Mouse (Mus musculus): ENCODE results near the gene Rpl10a.

Rpl10a gene

DNA sequence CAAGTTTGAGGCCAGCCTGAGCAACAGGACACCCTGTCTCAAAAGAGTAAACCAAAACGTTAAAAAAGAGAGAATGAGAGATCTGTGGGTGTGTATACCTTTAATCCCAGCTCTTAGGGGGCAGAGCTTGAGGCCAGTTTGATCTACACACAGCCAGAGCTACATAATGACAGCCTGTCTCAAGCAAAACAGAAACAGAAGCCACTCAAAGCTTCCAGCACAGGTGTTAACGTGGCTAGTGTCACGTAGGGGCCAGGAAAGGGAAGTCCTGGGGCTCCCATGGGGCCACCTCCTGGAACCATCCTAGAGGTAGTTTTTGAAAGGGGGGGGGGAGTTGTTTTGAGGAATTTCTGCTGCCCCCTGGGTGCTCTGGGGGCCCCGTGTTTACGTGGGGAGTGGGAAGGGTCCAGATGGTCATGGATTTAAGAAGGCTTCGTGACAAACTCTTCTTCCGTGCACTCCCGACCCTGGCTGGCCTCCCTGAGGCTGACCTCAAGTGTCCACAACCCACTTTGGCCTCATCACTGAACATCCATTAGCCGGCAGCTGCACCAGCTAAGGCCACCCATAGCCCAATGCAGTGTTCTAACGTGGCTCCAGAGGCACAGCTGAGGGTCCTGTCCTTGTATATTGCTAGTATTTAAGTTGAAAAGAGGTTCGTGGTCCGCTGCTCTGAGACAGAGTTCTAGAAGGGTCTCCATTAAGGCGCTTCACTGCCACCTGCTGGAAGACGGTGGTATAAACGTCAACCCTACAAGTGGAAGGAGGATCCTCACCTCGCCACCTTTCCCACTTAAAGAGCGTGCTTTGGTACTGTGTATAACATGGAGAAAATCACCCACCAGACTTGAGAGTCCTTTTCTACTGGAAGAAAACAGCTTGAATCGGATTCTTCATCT lies 19.7 kb upstream of the Rpl10a start:
- CTCF ChIA-PET: interaction anchor here (0.5 to 0.7 kb wide), 9 partner anchors 38 to 507 kb away, joined by 3 to 22 read pairs (median 7); no protein-coding TSS in a partner anchor

DNA sequence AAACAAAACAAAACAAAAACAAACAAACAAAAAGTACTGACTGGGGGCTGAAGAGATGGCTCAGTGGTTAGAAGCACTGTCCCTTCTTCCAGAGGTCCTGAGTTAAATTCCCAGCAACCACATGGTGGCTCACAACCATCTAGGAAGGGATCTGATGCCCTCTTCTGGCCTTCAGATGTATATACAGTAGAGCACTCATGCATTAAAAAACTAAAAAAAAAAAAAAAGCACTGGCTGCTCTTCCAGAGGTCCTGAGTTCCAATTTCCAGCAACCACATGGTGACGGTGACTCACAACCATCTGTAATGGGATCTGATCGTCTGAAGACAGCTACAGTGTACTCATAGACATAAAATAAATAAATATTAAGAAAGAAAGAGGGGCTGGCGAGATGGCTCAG lies 17.4 kb upstream of the Rpl10a start:
- CTCF ChIA-PET: interaction anchor here (1.2 to 1.7 kb wide), 2 partner anchors 18 to 85 kb away, joined by 3 to 4 read pairs; no protein-coding TSS in a partner anchor

DNA sequence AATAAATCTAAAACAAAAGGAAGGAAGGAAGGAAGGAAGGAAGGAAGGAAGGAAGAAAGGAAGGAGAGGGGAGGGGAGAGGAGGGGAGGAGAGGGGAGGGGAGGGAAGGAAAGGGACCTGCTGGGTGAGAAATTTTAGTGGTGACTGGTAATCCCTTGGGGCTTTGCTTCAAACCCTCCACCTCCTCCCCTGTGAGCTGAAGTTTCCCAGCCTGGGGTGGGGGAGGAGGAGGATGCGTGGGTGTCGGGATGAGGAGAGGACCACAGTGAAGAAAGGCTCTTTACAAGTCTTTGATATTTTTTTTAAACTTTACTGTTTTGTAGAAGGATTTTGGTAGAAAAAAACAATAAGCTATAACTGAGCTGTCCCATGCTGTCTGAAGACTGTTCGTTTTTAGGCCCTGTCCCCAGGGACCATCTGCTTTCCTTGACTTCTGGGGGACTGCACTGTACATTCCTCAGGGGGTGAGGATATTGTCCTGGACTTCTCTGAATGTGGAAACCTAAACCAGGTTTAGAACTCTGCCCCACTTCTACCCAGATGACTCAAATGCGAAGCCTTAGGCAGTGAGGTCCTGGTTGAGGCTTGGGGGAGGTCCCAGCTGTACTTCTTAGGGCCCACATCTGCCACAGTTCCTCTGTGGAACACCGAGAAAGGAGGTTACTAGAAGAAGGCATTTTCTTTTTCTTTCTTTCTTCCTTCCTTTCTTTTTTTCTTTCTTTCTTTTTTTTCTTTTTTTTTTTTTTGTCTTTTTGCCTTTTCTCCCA lies 16.7 kb upstream of the Rpl10a start:
- CTCF ChIA-PET: interaction anchor here (0.7 to 1.7 kb wide), 4 partner anchors 18 to 418 kb away, joined by 3 to 9 read pairs (median 4); partner anchors contain the start of gene Def6

DNA sequence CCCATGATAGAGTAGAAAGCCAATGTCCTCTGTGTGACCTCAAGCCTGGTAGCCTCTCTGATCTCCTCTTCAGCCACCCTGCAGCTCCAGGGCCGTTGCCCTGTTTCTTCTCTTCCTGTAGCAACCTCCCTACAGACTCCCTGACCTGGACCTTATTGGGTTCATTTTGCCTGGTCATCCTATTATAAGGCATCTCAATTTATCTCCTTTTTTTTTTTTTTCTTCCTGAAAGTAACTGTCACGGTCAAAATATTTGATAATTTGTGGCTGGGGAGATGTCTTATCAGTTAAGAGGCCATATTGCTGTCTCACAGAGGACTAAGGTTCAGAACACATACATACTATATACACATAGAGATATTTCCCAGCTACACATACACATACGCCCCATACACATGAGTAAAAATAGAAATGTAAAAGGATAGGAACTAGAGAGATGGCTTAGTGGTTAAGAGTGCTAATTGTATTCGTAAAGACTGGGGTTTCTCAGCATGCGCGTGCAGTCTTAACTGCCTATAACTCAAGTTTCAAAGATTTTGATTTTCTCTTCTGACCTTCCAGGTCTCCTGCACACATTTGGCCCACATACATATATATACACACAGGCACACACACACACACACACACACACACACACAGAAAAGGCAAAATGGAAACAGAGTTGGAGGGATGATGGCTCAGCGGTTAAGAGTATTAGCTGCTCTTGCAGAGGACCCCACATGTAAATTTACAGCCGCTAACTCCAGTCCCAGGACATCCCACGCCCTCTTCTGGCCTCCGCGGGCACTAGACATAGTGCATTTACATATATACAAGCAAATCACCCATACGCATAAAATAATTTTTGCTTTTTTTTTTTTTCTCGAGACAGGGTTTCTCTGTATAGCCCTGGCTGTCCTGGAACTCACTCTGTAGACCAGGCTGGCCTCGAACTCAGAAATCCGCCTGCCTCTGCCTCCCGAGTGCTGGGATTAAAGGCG lies 15.7 kb upstream of the Rpl10a start:
- CTCF ChIA-PET: interaction anchor here (0.6 to 1.0 kb wide), 4 partner anchors 11 to 417 kb away, joined by 3 to 9 read pairs (median 6); partner anchors contain the start of gene Def6

DNA sequence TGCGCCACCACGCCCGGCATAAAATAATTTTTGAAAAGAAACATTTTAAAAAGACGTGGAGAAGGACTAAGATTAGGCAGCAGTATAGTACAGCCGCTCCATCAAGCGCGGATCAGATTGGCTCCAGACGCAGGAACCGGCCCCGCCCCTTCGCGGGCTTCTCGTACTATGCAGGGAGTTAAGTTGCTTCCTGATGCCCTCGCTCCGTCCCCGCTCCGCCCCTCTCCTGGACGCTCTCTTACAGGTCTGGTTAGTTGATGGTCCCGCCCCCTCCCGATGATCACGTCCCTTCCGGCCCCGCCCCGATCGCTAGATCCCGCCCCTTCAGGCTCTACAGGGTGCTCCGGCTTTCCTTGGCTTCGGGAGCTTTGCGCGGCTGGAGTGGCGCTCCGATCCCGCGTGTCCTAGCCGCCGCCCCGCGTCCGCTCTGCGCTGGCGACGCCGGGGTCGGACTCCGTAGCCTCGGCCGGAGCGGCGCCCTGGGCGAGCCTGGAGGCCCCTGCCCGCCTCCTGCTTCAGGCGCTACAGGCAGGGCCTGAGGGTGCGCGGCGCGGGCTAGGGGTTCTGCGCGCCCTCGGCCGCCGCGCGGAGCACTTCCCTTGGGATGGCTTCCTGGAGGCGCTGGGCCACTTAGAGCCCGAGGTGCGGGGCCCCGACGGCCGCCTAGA lies 14.9 kb upstream of the Rpl10a start, which contains the start of gene Fance:
Gene Fance, plus strand, starts transcription at position 308 of the 668 bp plus-strand sequence.
- CTCF ChIA-PET: no interaction called here

DNA sequence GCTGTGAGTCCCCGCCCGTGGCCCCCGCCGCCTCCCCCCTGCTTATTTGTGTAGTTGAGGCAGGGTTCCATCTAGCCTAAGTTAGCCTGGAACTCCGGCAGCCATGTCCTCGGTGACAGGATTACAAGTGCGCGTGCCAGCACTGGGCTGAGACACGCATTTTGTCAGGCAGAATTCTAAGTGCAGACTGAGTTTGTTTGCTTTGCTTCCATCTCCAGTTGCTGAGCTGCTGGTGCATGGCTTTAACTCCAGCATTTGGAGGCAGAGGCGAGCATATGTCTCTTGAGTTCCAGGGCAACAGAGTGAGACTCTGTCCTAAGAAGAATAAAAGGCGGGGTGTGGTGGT lies 14.4 kb upstream of the Rpl10a start:
- CTCF ChIA-PET: interaction anchor here (0.7 kb wide), 1 partner anchor 28 kb away, joined by 6 read pairs; no protein-coding TSS in a partner anchor

DNA sequence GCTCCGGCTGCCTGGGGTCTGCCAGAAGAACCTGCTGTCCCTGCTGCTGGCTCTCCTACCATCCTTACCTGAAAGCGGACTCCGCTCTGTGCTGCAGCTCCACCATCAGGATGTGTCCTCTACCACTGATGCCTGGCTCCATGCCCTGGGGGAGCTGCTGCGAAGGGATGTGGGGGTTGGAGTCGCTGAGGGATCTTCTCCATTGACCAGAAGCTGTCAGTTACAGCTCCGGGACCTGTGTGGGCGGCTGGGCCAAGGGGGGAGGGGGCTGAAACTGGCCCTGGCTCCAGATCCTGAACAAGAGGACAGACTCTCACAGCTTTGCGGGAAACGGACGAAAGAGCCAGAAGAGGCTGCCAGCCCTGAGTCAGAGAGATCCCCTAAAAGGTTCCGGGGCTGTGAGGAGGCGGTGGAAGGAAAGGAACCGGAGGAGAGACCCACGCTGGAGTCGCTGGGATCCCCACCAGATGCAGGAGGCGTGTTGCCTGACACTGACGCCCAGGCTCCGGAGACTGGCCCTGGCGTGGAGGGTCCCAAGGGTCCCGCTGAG lies 12.6 kb upstream of the Rpl10a start:
- CTCF ChIA-PET: interaction anchor here (0.6 kb wide), 1 partner anchor 106 kb away, joined by 3 read pairs; no protein-coding TSS in a partner anchor

DNA sequence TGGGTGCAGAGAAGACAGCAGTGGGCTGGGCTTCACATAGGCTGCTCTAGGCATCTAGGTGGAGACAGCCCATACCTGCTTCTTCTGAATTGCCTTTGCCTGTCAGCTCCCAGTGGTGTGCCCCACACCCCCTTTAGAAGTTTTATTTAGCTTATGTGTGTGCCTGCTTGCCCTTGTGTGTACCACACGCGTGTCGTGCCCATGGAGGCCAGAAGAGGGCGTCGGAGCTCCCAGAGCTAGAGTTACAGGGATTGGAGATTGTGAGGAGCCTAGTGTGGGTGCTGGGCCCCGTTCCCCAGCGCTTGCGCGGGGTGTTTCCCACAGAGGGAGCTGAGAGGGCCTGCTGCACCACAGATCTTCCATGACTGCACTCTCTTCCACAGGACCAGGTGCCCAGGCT lies 11.8 kb upstream of the Rpl10a start:
- CTCF ChIA-PET: interaction anchor here (0.6 kb wide), 1 partner anchor 107 kb away, joined by 3 read pairs; no protein-coding TSS in a partner anchor

DNA sequence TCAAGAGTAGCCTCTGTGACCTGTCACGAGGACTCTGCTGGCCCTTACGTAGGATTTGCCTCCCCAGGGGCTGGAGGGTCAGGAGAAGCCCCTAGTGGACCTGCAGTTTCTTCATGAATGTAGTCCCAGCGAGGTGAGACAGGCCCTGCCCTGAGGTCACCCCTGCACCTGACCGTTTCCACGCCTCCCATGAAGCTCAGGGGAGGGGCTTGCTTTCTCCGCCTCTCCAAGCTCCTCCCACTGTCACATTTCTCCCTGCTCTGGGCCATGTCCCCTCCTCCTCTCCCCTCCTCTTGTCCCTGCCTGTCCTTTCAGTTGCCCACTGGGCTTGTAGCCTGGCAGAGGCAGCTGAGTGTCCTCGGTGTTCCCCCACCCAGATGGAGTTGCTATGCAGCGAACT lies 11.2 kb upstream of the Rpl10a start:
- CTCF ChIA-PET: interaction anchor here (0.5 kb wide), 1 partner anchor 515 kb away, joined by 8 read pairs; no protein-coding TSS in a partner anchor

DNA sequence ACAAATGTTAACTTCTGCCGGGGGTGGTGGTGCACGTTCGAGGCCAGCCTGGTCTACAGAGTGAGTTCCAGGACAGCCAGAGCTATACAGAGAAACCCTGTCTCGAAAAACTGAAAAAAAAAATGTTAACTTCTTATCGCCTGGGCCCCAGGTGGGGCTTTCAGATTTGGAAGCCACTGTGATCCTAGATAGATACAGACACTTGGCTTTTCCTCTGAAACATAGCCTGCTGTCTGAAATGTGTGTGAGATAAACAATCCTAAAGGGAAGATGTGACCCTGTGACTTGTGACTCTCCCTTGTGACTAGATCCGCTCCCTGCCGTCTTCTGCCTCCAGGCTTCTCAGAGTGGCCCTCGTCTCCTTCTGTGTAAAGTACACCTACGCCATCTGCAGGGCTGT lies 10.5 kb upstream of the Rpl10a start:
- CTCF ChIA-PET: no interaction called here

DNA sequence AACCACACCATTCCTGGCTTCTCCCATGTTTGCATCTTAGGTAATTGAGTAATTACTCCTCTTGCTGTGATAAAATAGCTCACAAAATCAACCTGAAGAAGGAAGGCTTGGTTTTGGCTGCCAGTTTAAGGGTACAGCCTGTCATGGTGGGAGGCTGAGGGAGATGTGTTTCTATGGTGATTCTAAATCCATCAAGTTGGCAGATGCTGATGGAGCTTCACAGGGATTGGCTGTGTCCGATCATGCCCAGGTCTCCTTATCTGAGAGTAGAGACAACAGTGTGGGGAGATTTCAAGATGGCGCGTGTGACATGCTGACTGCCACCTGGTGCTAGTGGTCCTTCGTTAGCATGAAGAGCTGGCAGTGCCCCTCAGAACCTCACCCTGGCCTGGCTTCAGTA lies 6.6 kb upstream of the Rpl10a start:
- CTCF ChIA-PET: interaction anchor here (0.5 kb wide), 1 partner anchor 1267 kb away, joined by 3 read pairs; no protein-coding TSS in a partner anchor

DNA sequence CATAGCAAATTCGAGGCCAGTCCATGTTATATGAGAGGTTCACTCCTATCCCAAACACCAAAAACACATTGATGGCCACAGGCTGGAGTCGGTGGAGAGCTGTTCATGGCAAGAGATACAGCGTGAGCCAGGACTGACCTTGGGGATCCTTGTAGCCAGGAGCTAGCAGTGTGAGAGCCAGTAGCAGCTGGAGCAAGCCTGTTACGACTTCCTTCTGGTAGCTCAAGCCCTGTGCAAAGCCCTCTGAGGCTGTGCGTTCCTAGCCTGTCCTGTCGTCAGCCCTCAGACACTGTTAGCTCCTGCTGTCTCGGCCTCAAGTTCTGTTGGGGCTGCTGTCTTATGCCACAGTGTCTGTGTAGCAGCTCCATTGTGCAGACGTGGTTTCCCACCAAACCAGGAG lies 4.5 kb upstream of the Rpl10a start:
- CTCF ChIA-PET: interaction anchor here (0.6 kb wide), 1 partner anchor 11 kb away, joined by 7 read pairs; no protein-coding TSS in a partner anchor

DNA sequence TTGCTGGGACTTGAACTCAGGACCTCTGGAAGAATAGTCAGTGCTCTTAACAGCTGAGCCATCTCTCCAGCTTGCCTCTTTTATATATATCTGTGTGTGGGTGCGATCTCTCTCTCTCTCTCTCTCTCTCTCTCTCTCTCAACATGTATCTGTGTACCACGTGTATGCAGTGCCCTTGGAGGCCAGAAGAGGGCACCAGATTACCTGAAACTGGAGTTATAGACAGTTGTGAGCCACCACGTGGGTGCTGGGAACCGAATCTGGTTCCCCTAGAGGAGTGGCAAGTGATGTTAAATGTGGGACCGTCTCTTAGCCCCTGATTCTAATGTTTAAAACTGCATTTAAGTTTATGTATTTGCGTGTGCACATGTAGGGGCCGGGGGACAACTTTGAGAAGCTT lies 3.9 kb upstream of the Rpl10a start:
- CTCF ChIA-PET: interaction anchor here (0.9 kb wide), 1 partner anchor 728 kb away, joined by 4 read pairs; no protein-coding TSS in a partner anchor

DNA sequence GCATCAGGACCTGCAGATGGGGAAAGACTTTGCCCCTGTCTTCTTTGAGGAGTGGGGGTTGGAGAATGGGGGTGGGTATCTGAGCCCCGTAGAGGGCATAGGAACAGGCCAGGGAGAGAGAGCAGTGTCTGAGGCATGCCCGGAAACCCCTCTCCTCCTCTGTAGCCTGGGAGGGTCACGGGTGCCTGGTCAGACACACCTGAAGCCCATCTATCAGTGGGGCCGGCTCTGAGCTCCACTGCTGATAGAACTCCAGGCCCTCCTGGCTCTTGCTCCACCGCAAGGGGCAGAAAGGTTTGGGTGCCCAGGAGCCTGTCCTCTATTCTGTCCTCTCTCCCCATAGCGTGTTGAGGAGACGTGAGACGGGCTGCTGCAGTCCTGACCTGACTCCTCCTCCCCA lies 2.5 kb upstream of the Rpl10a start:
- CTCF ChIA-PET: no interaction called here

DNA sequence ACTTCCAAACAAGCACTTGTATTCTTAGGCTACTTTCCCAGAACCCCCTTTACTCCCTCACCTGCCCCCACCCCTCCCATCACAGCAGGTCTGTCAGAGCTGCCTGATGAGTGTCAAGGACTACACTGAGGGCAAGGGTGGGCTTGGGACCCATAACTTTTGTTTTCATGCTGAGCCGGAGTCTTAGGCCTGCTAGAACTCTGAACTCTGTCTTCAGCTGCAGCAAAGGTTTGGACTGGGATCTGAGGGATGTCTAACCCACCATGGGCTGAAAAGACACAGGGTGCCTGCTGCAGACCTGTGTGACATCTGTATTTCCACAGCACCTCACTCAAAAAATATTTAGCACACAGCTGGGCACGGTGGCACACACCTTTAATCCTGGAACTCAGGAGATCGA lies 1.3 kb upstream of the Rpl10a start:
- CTCF ChIA-PET: no interaction called here

DNA sequence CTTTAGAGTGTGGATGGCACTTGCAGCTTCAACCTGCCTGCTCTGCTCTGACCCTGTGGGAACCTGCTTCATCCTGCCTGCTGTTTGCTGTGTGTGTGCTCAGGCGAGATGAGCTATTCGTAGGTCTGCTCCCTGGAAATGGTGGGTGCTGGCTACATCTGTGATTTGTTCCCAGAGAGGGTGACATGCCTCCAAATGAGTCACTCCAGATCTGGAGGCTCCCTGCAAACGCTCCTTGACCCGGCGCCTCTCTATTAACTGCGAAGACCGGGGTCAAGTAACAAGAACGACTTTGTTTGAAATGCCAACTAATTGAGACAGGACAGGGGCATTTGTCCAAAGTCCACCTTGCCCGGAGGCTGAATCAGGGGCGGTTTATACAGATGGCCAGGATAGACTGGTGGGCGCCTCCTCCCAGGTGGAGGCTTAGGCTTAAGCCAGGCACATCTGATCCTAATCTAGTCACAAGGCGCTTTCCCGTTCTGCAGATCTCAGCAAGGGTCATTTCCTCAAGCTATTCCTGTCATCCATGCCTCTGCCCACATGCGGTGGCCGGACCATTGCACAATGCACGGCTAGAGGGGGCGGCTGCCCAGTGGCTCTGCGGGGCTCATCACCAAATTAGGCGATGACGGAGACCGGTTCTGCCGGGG lies 472 bp upstream of the Rpl10a start:
- CTCF ChIA-PET: no interaction called here

DNA sequence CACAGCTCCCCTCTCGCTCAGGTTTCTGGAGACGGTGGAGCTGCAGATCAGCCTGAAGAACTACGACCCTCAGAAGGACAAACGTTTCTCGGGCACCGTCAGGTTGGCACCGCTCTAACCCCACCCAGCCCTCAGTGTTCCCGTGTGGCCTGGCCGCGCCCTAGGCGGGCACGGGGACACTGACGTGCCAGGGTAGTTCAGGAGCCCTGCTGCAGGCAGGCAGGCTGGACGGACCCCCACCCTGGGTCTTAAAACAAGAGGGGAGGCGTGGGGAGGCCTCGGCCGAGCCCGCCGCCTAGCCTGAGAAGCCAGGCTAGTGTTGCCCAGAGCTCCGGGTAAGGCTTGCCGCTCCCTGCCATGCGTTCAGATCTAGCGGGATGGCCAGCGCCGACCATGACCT lies 675 bp downstream of the Rpl10a start:
- CTCF ChIA-PET: interaction anchor here (0.6 kb wide), 1 partner anchor 18 kb away, joined by 3 read pairs; no protein-coding TSS in a partner anchor

DNA sequence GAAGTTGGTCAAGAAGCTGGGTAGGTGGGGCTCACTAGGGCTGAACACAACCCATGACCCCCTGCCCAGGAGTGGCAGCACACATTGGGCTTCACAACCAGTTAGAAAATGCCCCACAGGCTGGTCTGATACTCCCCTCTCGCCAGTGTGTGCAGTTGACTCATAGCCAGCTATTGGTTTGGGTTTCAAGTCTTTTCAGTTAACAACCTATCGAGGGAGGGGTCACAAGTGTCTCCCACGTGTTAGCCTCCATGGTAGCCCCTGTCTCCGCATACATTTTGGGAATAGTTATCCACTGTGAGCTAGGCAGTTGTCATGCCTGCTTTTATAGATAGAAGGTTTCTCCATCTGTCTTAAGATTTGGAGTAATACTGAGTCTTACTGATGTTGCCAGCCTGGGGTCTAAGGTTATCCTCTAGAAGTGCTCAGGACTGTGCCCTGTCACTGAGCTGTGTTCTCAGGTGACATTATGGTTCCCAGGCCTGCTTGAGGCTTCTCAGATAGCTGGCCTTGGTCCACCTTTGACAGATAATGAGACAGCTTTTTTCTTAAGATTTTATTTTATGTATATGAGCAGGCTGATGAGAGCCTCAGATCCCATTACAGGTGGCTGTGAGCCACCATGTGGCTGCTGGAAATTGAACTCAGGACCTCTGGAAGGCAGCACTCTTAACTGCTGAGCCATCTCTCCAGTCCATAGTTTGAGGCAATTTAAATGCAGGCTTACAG lies 1.4 kb downstream of the Rpl10a start:
- CTCF ChIA-PET: interaction anchor here (0.6 to 0.7 kb wide), 2 partner anchors 18 to 1865 kb away, joined by 3 read pairs; no protein-coding TSS in a partner anchor

DNA sequence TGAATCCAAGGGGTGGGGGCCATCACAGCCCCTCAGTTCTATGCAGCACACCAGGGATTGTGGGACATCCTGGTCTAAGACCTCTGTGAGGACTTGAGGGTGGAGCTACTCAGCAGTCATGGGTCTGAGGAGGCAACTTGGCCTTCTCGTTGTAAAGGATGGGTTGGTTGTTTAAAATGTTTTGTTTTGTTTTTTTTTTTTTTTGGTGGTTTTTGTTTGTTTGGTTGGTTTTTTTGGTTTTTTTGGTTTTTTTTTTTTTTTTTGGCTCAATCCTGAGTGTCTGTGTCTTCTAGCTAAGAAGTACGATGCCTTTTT lies 1.9 kb downstream of the Rpl10a start:
- CTCF ChIA-PET: interaction anchor here (0.6 to 0.7 kb wide), 3 partner anchors 123 to 1866 kb away, joined by 3 to 14 read pairs (median 6); partner anchors contain the start of gene Def6

Data from spleen, embryonic (tissue).